Mouse (Mus musculus) heart, embryonic 16.5 days (tissue): ENCODE measurements around the gene Cdc42bpb. TPM values are rescaled to one million over a fixed set of nuclear protein-coding genes. Genes with fewer than 3 reads are reported as not detected.

Experiments
- ATAC-seq: fragments of 200-750 bp; cut with Nextera tagmentation; replicated peaks from 2 replicates; pipeline ENCODE4 v1.8.0; 2017; ENCODE audit warnings: moderate number of reproducible peaks; ENCODE audit not compliant: insufficient read depth, low FRiP score; ENCODE audit errors: extremely low read depth
- H3K27ac ChIP-seq: fragments of 300-500 bp; sonication (generic); 2 replicates; pipeline ENCODE4 v1.5.1; 2014; ENCODE audit warnings: mild to moderate bottlenecking, low read length, control low read depth, moderate library complexity
- H3K27me3 ChIP-seq: fragments of 300-500 bp; sonication (generic); 2 replicates; pipeline ENCODE4 v1.6.1; 2014; ENCODE audit warnings: low read length, mixed read lengths; ENCODE audit not compliant: control insufficient read depth, insufficient read depth
- H3K36me3 ChIP-seq: fragments of 300-500 bp; sonication (generic); 2 replicates; pipeline ENCODE4 v1.6.1; 2014; ENCODE audit not compliant: control insufficient read depth, insufficient read depth
- H3K4me1 ChIP-seq: fragments of 300-500 bp; sonication (generic); 2 replicates; pipeline ENCODE4 v1.6.1; 2014; ENCODE audit warnings: low read length, mixed read lengths; ENCODE audit not compliant: control insufficient read depth, insufficient read depth
- H3K4me2 ChIP-seq: fragments of 300-500 bp; sonication (generic); 2 replicates; pipeline ENCODE4 v1.6.1; 2014; ENCODE audit warnings: low read depth, mild to moderate bottlenecking, control low read depth, low read length
- H3K4me3 ChIP-seq: fragments of 300-500 bp; sonication (generic); 2 replicates; pipeline ENCODE4 v1.5.1; 2014; ENCODE audit warnings: mild to moderate bottlenecking, control low read depth, low read length
- H3K9ac ChIP-seq: fragments of 300-500 bp; sonication (generic); 2 replicates; pipeline ENCODE4 v1.6.1; 2014; ENCODE audit warnings: low read length, control low read depth
- H3K9me3 ChIP-seq: fragments of 300-500 bp; sonication (generic); replicated peaks from 2 replicates; pipeline ENCODE4 v1.6.1; 2016; ENCODE audit warnings: low read length; ENCODE audit not compliant: control insufficient read depth
- WGBS: fragments of 180-500 bp; shearing (Covaris S2); extraction: QIAGEN DNeasy Blood & Tissue Kit; methylation state at CpG from one replicate; pipeline ENCODE4 v1.1.7; 2014; 5-methylcytosine and 5-hydroxymethylcytosine counted together
- polyA plus RNA-seq: library from polyadenylated mRNA; unstranded; fragments of >200 nt; fragmentation: Nextera tagmentation; extraction: Ambion mirVana; gene quantifications from 2 replicates; pipeline ENCODE4 v1.2.1, GENCODE M21; 2015

Gene Cdc42bpb
- polyA plus RNA-seq, 1 experiment from 2014 or later = 19.6 TPM

DNA sequence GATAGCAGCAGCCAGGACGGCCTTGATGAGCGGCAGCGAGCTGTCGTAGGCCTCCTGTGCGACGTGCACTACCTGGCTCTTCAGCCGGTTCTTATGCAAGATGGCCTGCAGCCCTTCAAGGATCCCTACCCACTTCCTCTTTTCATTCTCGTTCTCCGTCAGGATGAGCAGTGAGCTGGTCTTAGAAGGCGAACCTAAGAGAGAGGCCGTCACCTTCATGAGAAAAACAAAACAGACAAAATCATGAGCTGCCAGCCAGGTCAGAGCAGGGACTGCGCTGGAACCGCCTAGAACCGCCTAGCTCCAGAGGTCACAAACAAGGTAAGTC lies 75.5 kb downstream of the Cdc42bpb start:
- H3K9me3 ChIP-seq = no peaks in the 10 kb centered on the region
- no peak for ATAC-seq
- no peak overlapping the region for H3K4me2 ChIP-seq
- no peaks in the 10 kb centered on the region for H3K4me1 ChIP-seq
- H3K36me3 ChIP-seq = peaks cover 59% of the 10 kb centered on the region
- H3K27ac ChIP-seq = no peak overlapping the region
- no peak overlapping the region for H3K4me3 ChIP-seq
- H3K27me3 ChIP-seq = no peaks in the 10 kb centered on the region
- H3K9ac ChIP-seq = no peak overlapping the region
- WGBS = 92% methylated on average over 14 of the region's 14 CpGs

GRCm38 (mm10) chr12:111301322-111302017 lies 76.0 kb downstream of the Cdc42bpb start:
- H3K4me1 ChIP-seq = no peaks in the 10 kb centered on the region
- ATAC-seq = no peak
- no peak overlapping the region for H3K9ac ChIP-seq
- H3K4me3 ChIP-seq = no peak overlapping the region
- no peak overlapping the region for H3K4me2 ChIP-seq
- no peaks in the 10 kb centered on the region for H3K27me3 ChIP-seq
- 91% methylated on average over 27 of the region's 27 CpGs for WGBS
- peaks cover 62% of the 10 kb centered on the region for H3K36me3 ChIP-seq
- no peak overlapping the region for H3K27ac ChIP-seq
- no peaks in the 10 kb centered on the region for H3K9me3 ChIP-seq

DNA sequence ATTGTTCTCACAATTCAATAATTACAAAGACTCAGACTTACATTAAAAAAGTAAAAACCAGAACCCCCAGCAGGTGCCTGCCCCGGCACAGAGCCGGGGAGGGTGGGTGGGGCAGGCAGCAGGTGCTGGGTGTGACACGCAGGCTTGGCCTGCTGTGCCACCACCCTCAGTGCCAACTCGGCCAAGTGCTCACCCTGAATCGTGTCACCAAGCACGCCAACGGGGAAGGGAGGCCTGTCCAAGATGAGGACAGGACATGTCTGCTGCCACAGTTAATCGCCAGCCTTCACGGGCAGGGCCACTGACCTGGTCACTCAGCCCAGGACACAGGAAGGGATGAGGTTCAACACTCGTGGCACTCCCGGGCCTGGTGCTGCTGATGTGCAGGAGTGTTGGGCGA lies 84.5 kb downstream of the Cdc42bpb start:
- no peak overlapping the region for H3K9ac ChIP-seq
- no peak overlapping the region for H3K4me3 ChIP-seq
- no peaks in the 10 kb centered on the region for H3K9me3 ChIP-seq
- no peaks in the 10 kb centered on the region for H3K4me1 ChIP-seq
- H3K36me3 ChIP-seq = peaks cover 56% of the 10 kb centered on the region
- no peak overlapping the region for H3K27ac ChIP-seq
- no peak overlapping the region for H3K4me2 ChIP-seq
- no peaks in the 10 kb centered on the region for H3K27me3 ChIP-seq
- no peak for ATAC-seq
- WGBS = 88% methylated on average over 12 of the region's 12 CpGs

- no peak for ATAC-seq
- Histone ChIP-seq H3K27me3 (no peaks in the 10 kb centered on the region; the same call in 1 of the 2 replicates), H3K27ac (no peak overlapping the region), H3K9ac (no peak overlapping the region), H3K9me3 (0 out of 2 replicates have a peak, but pooled peaks cover 2% of the 10 kb centered on the region), H3K36me3 (no peaks in the 10 kb centered on the region), H3K4me1 (peaks cover 6% of the 10 kb centered on the region), H3K4me2 (peak overlapping the region; percentile 44), H3K4me3 (no peak overlapping the region)
- WGBS = 38% methylated on average over 10 of the region's 10 CpGs
These were observed 93.0 kb downstream of the Cdc42bpb start for GRCm38 (mm10) chr12:111284532-111284931.

- Histone ChIP-seq H3K4me3 (no peak overlapping the region), H3K27ac (no peak overlapping the region), H3K9me3 (peaks cover 4% of the 10 kb centered on the region; the same call in 1 of the 2 replicates), H3K4me1 (peaks cover 6% of the 10 kb centered on the region), H3K27me3 (no peaks in the 10 kb centered on the region; the same call in 1 of the 2 replicates), H3K9ac (no peak overlapping the region), H3K36me3 (no peaks in the 10 kb centered on the region), H3K4me2 (no peak overlapping the region)
- WGBS = 81% methylated on average over 4 of the region's 4 CpGs
- ATAC-seq = no peak
These were observed 93.9 kb downstream of the Cdc42bpb start for GRCm38 (mm10) chr12:111283573-111283972.

- 44% methylated on average over 6 of the region's 6 CpGs for WGBS
- no peak for ATAC-seq
- Histone ChIP-seq H3K27ac (no peak overlapping the region), H3K9me3 (peaks cover 4% of the 10 kb centered on the region; the same call in 1 of the 2 replicates), H3K27me3 (peaks cover 59% of the 10 kb centered on the region), H3K4me3 (no peak overlapping the region), H3K9ac (no peak overlapping the region), H3K4me1 (peaks cover 22% of the 10 kb centered on the region), H3K36me3 (no peaks in the 10 kb centered on the region), H3K4me2 (no peak overlapping the region)
These were observed 101.1 kb downstream of the Cdc42bpb start for GRCm38 (mm10) chr12:111276371-111276770.

DNA sequence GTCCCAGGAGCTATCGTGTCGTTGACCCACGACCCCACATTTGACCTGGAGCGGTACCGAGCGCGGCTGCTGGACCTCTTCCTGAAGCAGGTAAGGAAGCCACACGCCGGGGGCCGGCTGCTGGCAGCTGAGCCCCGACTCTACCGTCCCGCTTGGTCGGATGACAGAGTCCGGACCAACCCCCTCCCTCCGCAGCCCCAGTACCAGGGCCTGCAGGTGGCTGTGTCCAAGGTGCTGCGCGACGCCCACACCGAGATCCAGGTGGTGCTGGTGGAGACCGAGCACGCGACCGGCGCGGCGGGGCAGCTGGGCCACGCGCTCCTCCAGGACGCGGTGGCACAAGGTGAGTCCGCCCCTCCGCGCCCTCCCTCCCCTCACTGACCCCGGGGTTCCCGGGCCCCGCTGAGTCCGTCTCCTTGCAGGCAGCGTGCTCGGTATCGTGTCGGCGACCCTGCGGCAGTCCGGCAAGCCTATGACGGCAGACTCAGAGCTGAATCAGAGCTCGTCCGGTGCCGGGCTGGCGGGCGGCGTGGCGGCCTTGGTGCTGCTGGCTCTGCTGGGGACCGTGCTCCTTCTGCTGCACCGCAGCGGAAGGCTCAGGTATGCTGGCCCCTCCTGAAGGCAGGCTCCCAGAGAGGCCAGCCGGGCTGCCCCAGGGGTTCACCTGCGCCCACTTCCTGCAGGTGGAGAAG lies 102.2 kb downstream of the Cdc42bpb start:
- no peaks in the 10 kb centered on the region for H3K36me3 ChIP-seq
- no peak for ATAC-seq
- no peak overlapping the region for H3K27ac ChIP-seq
- H3K27me3 ChIP-seq = peaks cover 70% of the 10 kb centered on the region
- H3K4me3 ChIP-seq = peak overlapping the region; percentile 59
- H3K9me3 ChIP-seq = peaks cover 3% of the 10 kb centered on the region; the same call in 1 of the 2 replicates
- peak overlapping the region; percentile 69 for H3K9ac ChIP-seq
- H3K4me1 ChIP-seq = peaks cover 26% of the 10 kb centered on the region
- WGBS = 2% methylated on average over 54 of the region's 58 CpGs
- H3K4me2 ChIP-seq = peak overlapping the region; percentile 77

DNA sequence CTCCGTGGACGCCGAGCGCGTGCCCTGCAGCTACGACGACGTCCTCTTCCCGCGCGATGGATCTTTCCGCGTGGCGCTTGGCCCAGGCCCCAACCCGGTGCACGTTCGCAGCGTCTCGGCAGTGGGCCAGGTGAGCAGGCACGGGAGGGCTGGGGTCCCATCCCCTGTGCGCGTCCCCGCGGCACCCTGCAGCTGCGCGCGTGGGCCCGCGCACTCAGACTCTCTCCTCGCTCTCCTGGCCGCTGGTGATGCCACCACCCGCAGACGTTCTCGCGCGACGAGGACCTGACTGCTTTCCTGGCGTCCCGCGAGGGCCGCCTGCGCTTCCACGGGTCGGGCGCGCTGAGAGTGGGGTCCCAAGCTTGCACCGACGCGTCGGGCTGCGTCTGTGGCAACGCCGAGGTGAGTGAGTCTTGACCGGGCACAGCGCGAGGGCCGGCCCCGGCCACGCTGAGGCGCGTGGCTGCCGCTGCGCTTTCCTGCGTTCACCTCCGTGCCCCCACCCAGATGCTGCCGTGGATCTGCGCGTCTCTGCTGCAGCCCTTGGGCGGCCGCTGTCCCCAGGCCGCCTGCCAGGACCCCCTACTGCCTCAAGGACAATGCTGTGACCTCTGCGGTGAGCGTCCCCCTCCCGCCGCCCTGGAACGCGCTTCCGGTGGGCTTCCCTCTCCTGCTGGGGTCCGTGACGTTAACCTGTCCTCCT lies 102.9 kb downstream of the Cdc42bpb start:
- peaks cover 26% of the 10 kb centered on the region for H3K4me1 ChIP-seq
- peak overlapping the region; percentile 59 for H3K4me3 ChIP-seq
- no peak overlapping the region for H3K27ac ChIP-seq
- H3K4me2 ChIP-seq = peak overlapping the region; percentile 77
- H3K36me3 ChIP-seq = no peaks in the 10 kb centered on the region
- WGBS = 2% methylated on average over 74 of the region's 80 CpGs
- H3K9ac ChIP-seq = peak overlapping the region; percentile 69
- H3K9me3 ChIP-seq = peaks cover 2% of the 10 kb centered on the region; the same call in 1 of the 2 replicates
- H3K27me3 ChIP-seq = peaks cover 77% of the 10 kb centered on the region
- ATAC-seq = no peak

- peaks cover 2% of the 10 kb centered on the region; the same call in 1 of the 2 replicates for H3K9me3 ChIP-seq
- H3K9ac ChIP-seq = peak overlapping the region; percentile 69
- no peaks in the 10 kb centered on the region for H3K36me3 ChIP-seq
- H3K4me1 ChIP-seq = peaks cover 26% of the 10 kb centered on the region
- H3K4me2 ChIP-seq = peak overlapping the region; percentile 77
- peaks cover 79% of the 10 kb centered on the region for H3K27me3 ChIP-seq
- H3K4me3 ChIP-seq = peak overlapping the region; percentile 59
- no peak for ATAC-seq
- 4% methylated on average over 28 of the region's 28 CpGs for WGBS
- H3K27ac ChIP-seq = no peak overlapping the region
These were observed 103.5 kb downstream of the Cdc42bpb start for GRCm38 (mm10) chr12:111274006-111274405.
